Mouse (Mus musculus) liver, postnatal 0 days (tissue): ENCODE data around the gene Ankar.

Source experiments
- CTCF ChIP-seq: sonication (generic); IDR thresholded peaks from 2 replicates; pipeline ENCODE4 v1.5.1; 2016; ENCODE audit warnings: antibody characterized with exemption, low read depth
- EP300 ChIP-seq: IDR thresholded peaks from 2 replicates; pipeline ENCODE4 v1.6.1; 2016; ENCODE audit warnings: antibody characterized with exemption, low read depth, mild to moderate bottlenecking

DNA sequence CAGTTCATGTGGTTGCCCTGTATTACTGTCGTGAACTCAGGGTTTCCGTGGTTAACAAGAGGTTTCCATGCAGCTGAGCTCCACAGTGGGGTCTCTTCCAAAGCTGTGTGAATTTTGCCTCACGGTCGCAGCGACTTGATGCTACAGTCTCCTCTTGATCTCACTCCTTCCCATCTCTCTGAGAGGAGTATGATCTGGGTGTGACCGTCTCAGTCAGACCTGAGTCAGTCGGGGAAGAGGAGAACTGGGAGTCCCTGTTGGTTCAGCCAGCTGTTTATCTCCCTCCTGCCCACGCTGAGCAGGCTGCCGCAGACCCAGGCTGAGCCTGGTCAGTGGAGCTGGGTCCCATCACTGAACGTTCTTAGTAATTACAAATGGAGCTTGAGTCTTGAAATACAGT lies 91.2 kb downstream of the Ankar start:
- TF ChIP-seq CTCF: no peak
- TF ChIP-seq EP300: no peak
